Mouse (Mus musculus): ENCODE measurements around the gene Arhgap45.

Arhgap45 gene

DNA sequence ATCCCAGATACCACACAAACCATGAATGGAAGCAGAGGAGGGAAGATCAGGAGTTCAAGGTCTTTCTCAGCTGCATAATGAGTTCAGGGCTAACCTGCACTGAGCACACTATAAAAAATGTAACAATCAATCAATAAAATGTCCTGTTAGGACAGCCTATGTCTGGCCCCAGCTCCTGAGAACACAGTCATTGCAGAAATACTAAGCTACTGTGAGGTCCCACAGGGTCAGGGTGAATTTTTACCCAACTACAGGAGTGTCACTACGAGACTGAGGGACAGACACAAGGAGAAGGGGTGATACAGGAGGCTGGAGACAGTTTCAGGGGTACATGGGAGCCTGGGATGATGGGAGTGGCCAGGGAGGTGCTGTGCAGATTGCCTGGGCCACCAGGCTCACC is 61.9 kb downstream of the Arhgap45 start:
- Histone ChIP-seq H3K9me3 (ENCODE audit: low read length) (no peaks in the 10 kb centered on the region), H3K4me3 (replicated peaks; ENCODE audit: low read length) (0 out of 2 replicates have a peak overlapping the region, but pooled peaks have one; percentile 5), H3K27me3 (ENCODE audit: insufficient read depth, low read length) (no peaks in the 10 kb centered on the region), H3K36me3 (ENCODE audit: insufficient read depth, low read length) (peaks cover 87% of the 10 kb centered on the region), H3K4me1 (replicated peaks; ENCODE audit: low read depth, low read length) (peaks cover 84% of the 10 kb centered on the region)
- no peak for TF ChIP-seq POU5F1 (IDR thresholded peaks at IDR 0.05; ENCODE audit: borderline replicate concordance, low read length)
- TF ChIP-seq CTCF (conservative IDR thresholded peaks at IDR 0.05; ENCODE audit: low read length) = no peak
- TF ChIP-seq NANOG (IDR thresholded peaks at IDR 0.05; ENCODE audit: borderline replicate concordance, low read length) = no peak

- H3K4me1 ChIP-seq (replicated peaks; ENCODE audit: low read depth, low read length) = peaks cover 62% of the 10 kb centered on the region
- peaks cover 100% of the 10 kb centered on the region for H3K36me3 ChIP-seq (ENCODE audit: insufficient read depth, low read length)
- no peaks in the 10 kb centered on the region for H3K9me3 ChIP-seq (ENCODE audit: low read length)
- H3K27me3 ChIP-seq (ENCODE audit: insufficient read depth, low read length) = no peaks in the 10 kb centered on the region
- H3K4me3 ChIP-seq (replicated peaks; ENCODE audit: low read length) = no peak overlapping the region
- TF ChIP-seq CTCF (conservative IDR thresholded peaks at IDR 0.05; ENCODE audit: low read length) = no peak
Measured at GRCm38 (mm10) chr10:80080396-80081070, 64.1 kb downstream of the Arhgap45 start.
